Mouse (Mus musculus) forebrain, embryonic 16.5 days (tissue): Measurements from ENCODE around the gene Crebrf. TPM values are rescaled to one million over a fixed set of nuclear protein-coding genes. Genes with fewer than 3 reads are reported as not detected.

ENCODE experiments used
- ATAC-seq: fragments of 200-750 bp; cut with Nextera tagmentation; 2 replicates; pipeline ENCODE4 v1.8.0; 2017; ENCODE audit warnings: mild to moderate bottlenecking, moderate library complexity
- H3K27ac ChIP-seq: fragments of 300-500 bp; sonication (generic); 2 replicates; pipeline ENCODE4 v1.5.1; 2014; ENCODE audit warnings: low read length, control low read depth
- H3K27me3 ChIP-seq: fragments of 300-500 bp; sonication (generic); replicated peaks from 2 replicates; pipeline ENCODE4 v1.6.1; 2014; ENCODE audit warnings: low read length; ENCODE audit not compliant: control insufficient read depth, insufficient read depth
- H3K36me3 ChIP-seq: fragments of 300-500 bp; sonication (generic); 2 replicates; pipeline ENCODE4 v1.6.1; 2014; ENCODE audit not compliant: control insufficient read depth, insufficient read depth
- H3K4me1 ChIP-seq: fragments of 300-500 bp; sonication (generic); replicated peaks from 2 replicates; pipeline ENCODE4 v1.6.1; 2014; ENCODE audit warnings: low read length; ENCODE audit not compliant: control insufficient read depth, insufficient read depth
- H3K4me2 ChIP-seq: fragments of 300-500 bp; sonication (generic); 2 replicates; pipeline ENCODE4 v1.6.1; 2014; ENCODE audit warnings: mild to moderate bottlenecking, low read length, control low read depth
- H3K4me3 ChIP-seq: fragments of 300-500 bp; sonication (generic); replicated peaks from 2 replicates; pipeline ENCODE4 v1.5.1; 2014; ENCODE audit warnings: mild to moderate bottlenecking, low read length, control low read depth
- H3K9ac ChIP-seq: fragments of 300-500 bp; sonication (generic); replicated peaks from 2 replicates; pipeline ENCODE4 v1.6.1; 2014; ENCODE audit warnings: low read depth, low read length, control low read depth
- H3K9me3 ChIP-seq: fragments of 300-500 bp; sonication (generic); 2 replicates; pipeline ENCODE4 v1.6.1; 2016; ENCODE audit warnings: low read length; ENCODE audit not compliant: control insufficient read depth
- WGBS: fragments of 180-500 bp; shearing (Covaris S2); extraction: QIAGEN DNeasy Blood & Tissue Kit; methylation state at CpG from one replicate; pipeline ENCODE4 v1.1.7; 2014; 5-methylcytosine and 5-hydroxymethylcytosine counted together
- polyA plus RNA-seq: library from polyadenylated mRNA; unstranded; fragments of >200 nt; fragmentation: Nextera tagmentation; extraction: Ambion mirVana; gene quantifications from 2 replicates; pipeline ENCODE4 v1.2.1, GENCODE M21; 2015

Gene Crebrf
- polyA plus RNA-seq, 1 experiment from 2014 or later = 11.9 TPM

- Histone ChIP-seq H3K27me3 (no peaks in the 10 kb centered on the region), H3K9ac (no peak overlapping the region), H3K4me2 (no peak overlapping the region), H3K36me3 (peaks cover 27% of the 10 kb centered on the region), H3K4me1 (peaks cover 12% of the 10 kb centered on the region), H3K9me3 (no peaks in the 10 kb centered on the region), H3K27ac (no peak overlapping the region), H3K4me3 (no peak overlapping the region)
- ATAC-seq = no peak
- WGBS = 95% methylated on average over 8 of the region's 8 CpGs
These were observed 69.1 kb downstream of the Crebrf start for GRCm38 (mm10) chr17:26784525-26784924.

- Histone ChIP-seq H3K36me3 (peaks cover 34% of the 10 kb centered on the region), H3K27me3 (no peaks in the 10 kb centered on the region), H3K4me2 (no peak overlapping the region), H3K4me1 (peaks cover 6% of the 10 kb centered on the region), H3K27ac (no peak overlapping the region), H3K9me3 (no peaks in the 10 kb centered on the region), H3K9ac (no peak overlapping the region), H3K4me3 (no peak overlapping the region)
- WGBS = 96% methylated on average over 7 of the region's 7 CpGs
- ATAC-seq = no peak
These were observed 71.1 kb downstream of the Crebrf start for GRCm38 (mm10) chr17:26786586-26786985.

- no peak overlapping the region for H3K9ac ChIP-seq
- 94% methylated on average over 8 of the region's 8 CpGs for WGBS
- H3K4me1 ChIP-seq = no peaks in the 10 kb centered on the region
- no peaks in the 10 kb centered on the region for H3K27me3 ChIP-seq
- no peak overlapping the region for H3K4me3 ChIP-seq
- ATAC-seq = no peak
- peaks cover 38% of the 10 kb centered on the region for H3K36me3 ChIP-seq
- no peak overlapping the region for H3K4me2 ChIP-seq
- no peak overlapping the region for H3K27ac ChIP-seq
- no peaks in the 10 kb centered on the region for H3K9me3 ChIP-seq
These were observed 73.5 kb downstream of the Crebrf start for GRCm38 (mm10) chr17:26788986-26789385.

- H3K27me3 ChIP-seq = no peaks in the 10 kb centered on the region
- no peak for ATAC-seq
- H3K9ac ChIP-seq = no peak overlapping the region
- no peaks in the 10 kb centered on the region for H3K9me3 ChIP-seq
- WGBS = 96% methylated on average over 8 of the region's 8 CpGs
- H3K4me3 ChIP-seq = no peak overlapping the region
- no peak overlapping the region for H3K4me2 ChIP-seq
- no peak overlapping the region for H3K27ac ChIP-seq
- H3K4me1 ChIP-seq = no peaks in the 10 kb centered on the region
- peaks cover 31% of the 10 kb centered on the region for H3K36me3 ChIP-seq
These were observed 74.2 kb downstream of the Crebrf start for GRCm38 (mm10) chr17:26789460-26790268.

GRCm38 (mm10) chr17:26790269-26791214, 75.1 kb downstream of the Crebrf start:
- peaks cover 24% of the 10 kb centered on the region for H3K36me3 ChIP-seq
- H3K4me1 ChIP-seq = no peaks in the 10 kb centered on the region
- ATAC-seq = no peak
- no peak overlapping the region for H3K9ac ChIP-seq
- 92% methylated on average over 11 of the region's 11 CpGs for WGBS
- no peaks in the 10 kb centered on the region for H3K27me3 ChIP-seq
- no peak overlapping the region for H3K4me2 ChIP-seq
- H3K4me3 ChIP-seq = no peak overlapping the region
- H3K9me3 ChIP-seq = no peaks in the 10 kb centered on the region
- no peak overlapping the region for H3K27ac ChIP-seq

- Histone ChIP-seq H3K27me3 (no peaks in the 10 kb centered on the region), H3K4me3 (no peak overlapping the region), H3K27ac (no peak overlapping the region), H3K9me3 (no peaks in the 10 kb centered on the region), H3K9ac (no peak overlapping the region), H3K4me1 (no peaks in the 10 kb centered on the region), H3K4me2 (no peak overlapping the region), H3K36me3 (peaks cover 22% of the 10 kb centered on the region)
- ATAC-seq = no peak
- WGBS = 87% methylated on average over 7 of the region's 7 CpGs
These were observed 76.1 kb downstream of the Crebrf start for GRCm38 (mm10) chr17:26791580-26791979.

- no peaks in the 10 kb centered on the region for H3K4me1 ChIP-seq
- no peak overlapping the region for H3K9ac ChIP-seq
- H3K4me3 ChIP-seq = no peak overlapping the region
- no peaks in the 10 kb centered on the region for H3K9me3 ChIP-seq
- H3K27me3 ChIP-seq = no peaks in the 10 kb centered on the region
- H3K4me2 ChIP-seq = no peak overlapping the region
- peaks cover 18% of the 10 kb centered on the region for H3K36me3 ChIP-seq
- ATAC-seq = no peak
- no peak overlapping the region for H3K27ac ChIP-seq
- 92% methylated on average over 15 of the region's 15 CpGs for WGBS
These were observed 76.6 kb downstream of the Crebrf start for GRCm38 (mm10) chr17:26792096-26792495.

- Histone ChIP-seq H3K4me2 (no peak overlapping the region), H3K36me3 (peaks cover 18% of the 10 kb centered on the region), H3K27ac (no peak overlapping the region), H3K9ac (no peak overlapping the region), H3K27me3 (no peaks in the 10 kb centered on the region), H3K4me3 (no peak overlapping the region), H3K9me3 (no peaks in the 10 kb centered on the region), H3K4me1 (no peaks in the 10 kb centered on the region)
- ATAC-seq = no peak
- WGBS = 88% methylated on average over 5 of the region's 5 CpGs
These were observed 77.8 kb downstream of the Crebrf start for GRCm38 (mm10) chr17:26793068-26793765.

GRCm38 (mm10) chr17:26794744-26795143, 79.3 kb downstream of the Crebrf start:
- Histone ChIP-seq H3K27me3 (no peaks in the 10 kb centered on the region), H3K4me1 (no peaks in the 10 kb centered on the region)
- 26% methylated on average over 3 of the region's 3 CpGs for WGBS

More at GRCm38 (mm10) chr17:26794744-26795143, 79.3 kb downstream of the Crebrf start:
- Histone ChIP-seq H3K4me2 (no peak overlapping the region), H3K9ac (no peak overlapping the region), H3K27ac (no peak overlapping the region), H3K9me3 (no peaks in the 10 kb centered on the region), H3K4me3 (no peak overlapping the region), H3K36me3 (peaks cover 11% of the 10 kb centered on the region)
- ATAC-seq = no peak
